Mouse (Mus musculus) heart, postnatal 0 days (tissue): ENCODE measurements around the gene Afap1.

Experiments used
- CTCF ChIP-seq: IDR thresholded peaks from 2 replicates; pipeline ENCODE4 v1.5.1; 2016; ENCODE audit warnings: antibody characterized with exemption, control low read depth, low read depth
- EP300 ChIP-seq: IDR thresholded peaks from 2 replicates; pipeline ENCODE4 v1.6.1; 2016; ENCODE audit warnings: antibody characterized with exemption, low read depth

DNA sequence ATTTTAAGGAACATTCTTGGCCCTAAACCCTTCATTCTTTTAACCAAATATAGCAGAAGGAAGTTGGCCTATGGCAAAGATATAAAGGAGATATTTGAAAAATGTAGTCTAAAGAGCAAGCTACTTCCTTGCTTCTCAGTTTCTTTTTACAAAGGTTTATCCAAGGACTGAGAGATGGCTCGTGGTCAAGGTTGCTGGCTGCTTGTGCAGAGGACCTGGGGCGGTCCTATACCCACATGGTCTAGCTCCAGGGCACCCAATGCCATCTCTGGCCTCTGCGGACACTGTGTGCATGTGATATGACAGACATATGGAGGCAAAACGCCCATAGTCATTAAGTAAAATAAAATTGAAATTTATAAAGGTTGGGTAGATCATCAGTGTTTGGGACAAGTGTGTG lies 2.8 kb downstream of the Afap1 start:
- no peak for TF ChIP-seq CTCF
- TF ChIP-seq EP300 = no peak
